Mouse (Mus musculus): ENCODE data around the gene Scrn3.

GRCm38 (mm10) chr2:73281048-73281661 is 31.2 kb upstream of the Scrn3 start:
- TF ChIP-seq POLR2A (IDR thresholded peaks at IDR 0.05; ENCODE audit: borderline replicate concordance, low read depth, low read length) = no peak
- TF ChIP-seq CTCF (IDR thresholded peaks at IDR 0.05; ENCODE audit: low read depth, low read length) = no peak
